Mouse (Mus musculus): Measurements from ENCODE around the gene Aven.
A peak's percentile ranks its signal among the peaks of the same experiment; 100 is the strongest.
"Not testable (repeated sequence)": the region's sequence is repeated elsewhere in the genome, so short reads cannot be mapped to it uniquely, and the experiment has no call there.

Gene Aven

DNA sequence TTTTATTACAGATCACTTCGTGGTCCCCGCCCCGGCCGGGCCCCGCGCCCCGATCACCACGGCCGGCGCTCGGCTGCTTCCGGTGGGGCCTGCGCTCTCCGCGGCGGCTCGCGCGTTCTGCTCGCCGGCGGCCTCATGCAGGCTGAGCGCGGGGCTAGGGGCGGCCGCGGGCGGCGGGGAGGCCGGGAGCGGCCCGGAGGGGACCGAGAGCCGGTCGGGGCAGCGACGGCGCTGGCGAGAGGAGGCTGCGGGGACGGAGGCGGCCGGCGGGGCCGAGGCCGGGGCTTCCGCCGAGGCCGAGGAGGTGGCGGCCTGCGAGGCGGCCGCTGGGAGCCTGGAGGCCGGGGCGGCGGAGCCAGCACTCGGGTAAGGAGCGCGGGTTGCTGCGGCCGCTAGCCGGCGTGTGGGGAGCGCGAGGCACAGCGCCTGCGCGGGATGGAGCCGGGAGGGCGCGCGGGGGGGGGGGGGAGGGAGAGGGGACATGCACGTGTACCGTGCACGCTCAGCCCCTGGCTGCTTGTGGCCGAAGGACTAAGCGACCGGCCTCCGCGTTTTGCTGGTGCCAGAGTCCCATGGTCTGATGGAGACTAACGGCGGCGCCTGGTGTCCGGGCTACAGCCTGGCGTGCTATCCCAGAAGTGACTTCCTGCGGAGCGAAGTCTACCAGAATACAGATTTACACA is at the start of gene Aven:
TSS of gene Aven (plus strand) at position 109 of the 683 bp plus-strand sequence.
- DNase-seq (ENCODE audit: low read depth, low spot score), result peak; percentile 69

DNA sequence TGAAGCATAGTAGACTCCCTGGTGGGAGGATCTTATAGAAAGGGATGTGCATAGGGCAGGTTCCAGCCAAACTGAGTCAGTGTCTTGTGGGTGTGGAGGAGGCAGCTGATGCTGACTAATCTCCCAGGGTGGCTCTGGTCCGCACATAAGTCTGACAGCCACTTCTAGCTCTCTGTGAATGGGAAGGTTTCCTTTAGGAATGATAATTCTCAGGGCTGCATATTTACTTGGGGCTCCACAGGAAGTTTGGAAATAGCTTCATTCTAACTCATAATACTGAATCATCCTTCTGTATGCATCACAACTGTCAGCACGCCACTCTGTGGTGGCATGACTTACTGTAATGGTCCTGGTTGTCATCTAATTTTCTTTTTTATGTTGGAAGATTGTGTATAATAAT is 49.3 kb upstream of the Aven start:
- no peak for DNase-seq (ENCODE audit: low read depth, low spot score)

GRCm38 (mm10) chr2:112445511-112445910 is 47.3 kb upstream of the Aven start:
- no peak for DNase-seq (ENCODE audit: low read depth, low spot score)

- not testable (repeated sequence) for DNase-seq (ENCODE audit: low read depth, low spot score)
Observed at GRCm38 (mm10) chr2:112448046-112448445, 44.7 kb upstream of the Aven start.

GRCm38 (mm10) chr2:112448510-112449059 is 44.2 kb upstream of the Aven start:
- no peak for DNase-seq (ENCODE audit: low read depth, low spot score)

- DNase-seq (ENCODE audit: low read depth, low spot score), result no peak
Observed at GRCm38 (mm10) chr2:112449597-112450296, 43.0 kb upstream of the Aven start.

DNA sequence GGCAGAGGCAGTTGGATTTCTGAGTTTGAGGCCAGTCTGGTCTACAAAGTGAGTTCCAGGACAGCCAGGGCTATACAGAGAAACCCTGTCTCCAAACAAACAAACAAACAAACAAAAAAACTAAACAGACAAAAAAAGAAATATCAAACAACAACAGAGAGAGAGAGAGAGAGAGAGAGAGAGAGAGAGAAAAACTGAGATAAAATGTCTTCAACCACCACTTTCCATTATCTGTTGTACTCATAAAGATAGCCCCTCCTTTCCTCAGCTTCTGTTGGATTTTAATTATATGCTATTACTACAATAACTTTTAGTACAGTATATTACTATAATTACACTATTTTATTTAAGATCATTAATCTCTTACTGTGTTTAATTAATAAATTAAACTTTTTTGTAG is 40.3 kb upstream of the Aven start:
- DNase-seq (ENCODE audit: low read depth, low spot score), result not testable (repeated sequence)

GRCm38 (mm10) chr2:112454125-112454861 is 38.5 kb upstream of the Aven start:
- no peak for DNase-seq (ENCODE audit: low read depth, low spot score)

GRCm38 (mm10) chr2:112454862-112455564 is 37.8 kb upstream of the Aven start, which contains the start of gene Emc7:
Gene Emc7 (plus strand): TSS chr2:112454997.
- peak; percentile 90 for DNase-seq (ENCODE audit: low read depth, low spot score)

DNA sequence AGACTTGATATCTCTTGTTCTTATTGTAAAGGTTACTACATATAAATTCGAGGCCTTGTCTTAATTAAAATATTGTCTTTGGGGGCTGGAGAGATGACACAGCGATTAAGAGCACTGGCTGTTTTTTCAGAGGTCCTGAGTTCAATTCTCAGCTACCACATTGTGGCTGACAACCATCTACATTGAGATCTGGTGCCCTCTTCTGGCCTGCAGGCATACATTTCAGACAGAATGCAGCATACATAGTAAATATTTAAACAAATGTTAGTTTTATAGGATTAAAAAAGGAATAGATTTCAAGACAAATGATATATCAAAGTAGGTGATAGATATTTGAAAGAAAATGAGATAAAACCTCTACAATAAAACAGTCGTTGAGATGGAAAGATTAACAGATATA is 32.2 kb upstream of the Aven start:
- DNase-seq (ENCODE audit: low read depth, low spot score), result no peak

- DNase-seq (ENCODE audit: low read depth, low spot score), result no peak
Observed at GRCm38 (mm10) chr2:112469542-112469941, 23.2 kb upstream of the Aven start.

- peak; percentile 84 for DNase-seq (ENCODE audit: low read depth, low spot score)
Observed at GRCm38 (mm10) chr2:112470961-112471381, 21.8 kb upstream of the Aven start.

- DNase-seq (ENCODE audit: low read depth, low spot score), result no peak
Observed at GRCm38 (mm10) chr2:112472076-112472475, 20.7 kb upstream of the Aven start.

GRCm38 (mm10) chr2:112474997-112475724 is 17.6 kb upstream of the Aven start:
- no peak for DNase-seq (ENCODE audit: low read depth, low spot score)

GRCm38 (mm10) chr2:112476554-112476953 is 16.2 kb upstream of the Aven start:
- DNase-seq (ENCODE audit: low read depth, low spot score), result no peak

GRCm38 (mm10) chr2:112480669-112481068 is 12.1 kb upstream of the Aven start, which contains the start of gene Chrm5:
Gene Chrm5 (minus strand): TSS chr2:112480769.
- no peak for DNase-seq (ENCODE audit: low read depth, low spot score)

- DNase-seq (ENCODE audit: low read depth, low spot score), result peak; percentile 59
Observed at GRCm38 (mm10) chr2:112481564-112481963, 11.2 kb upstream of the Aven start.

DNA sequence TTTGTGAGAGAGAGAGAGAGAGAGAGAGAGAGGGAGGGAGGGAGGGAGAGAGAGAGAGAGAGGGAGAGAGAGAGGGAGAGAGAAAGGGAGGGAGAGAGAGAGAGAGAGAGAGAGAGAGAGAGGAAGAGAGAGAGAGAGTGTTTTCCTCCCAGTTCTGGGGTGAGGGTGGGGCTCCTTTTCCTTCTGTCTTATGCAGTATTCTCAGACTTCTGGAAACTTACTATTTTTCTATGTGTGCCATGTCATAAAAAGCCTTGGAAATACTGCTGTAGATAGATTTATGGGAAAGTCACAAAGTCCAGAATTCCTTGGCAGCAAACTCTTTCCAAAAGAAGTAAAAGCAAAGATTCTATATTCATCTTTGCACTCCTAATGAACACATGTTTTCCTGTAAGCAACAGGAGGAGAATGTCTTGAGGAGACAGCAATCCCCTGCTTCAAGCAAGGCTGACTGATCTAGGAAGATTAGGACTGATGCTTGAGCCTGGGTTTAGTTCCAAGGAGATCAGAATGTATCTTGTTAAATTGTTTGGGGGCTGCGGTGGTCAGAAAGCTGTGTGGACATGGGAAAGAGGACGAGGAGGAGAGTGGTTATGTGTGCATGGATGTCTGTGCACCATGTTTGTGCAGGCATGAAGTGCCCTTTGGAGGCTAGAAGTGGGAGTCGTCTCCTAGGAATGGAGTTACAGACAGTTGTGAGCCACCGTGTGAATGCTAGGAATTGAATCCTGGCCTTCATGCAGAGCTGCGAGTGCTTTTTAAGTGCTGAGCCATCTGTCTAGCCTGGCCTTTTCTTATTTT is 10.0 kb upstream of the Aven start:
- DNase-seq (ENCODE audit: low read depth, low spot score), result no peak

DNA sequence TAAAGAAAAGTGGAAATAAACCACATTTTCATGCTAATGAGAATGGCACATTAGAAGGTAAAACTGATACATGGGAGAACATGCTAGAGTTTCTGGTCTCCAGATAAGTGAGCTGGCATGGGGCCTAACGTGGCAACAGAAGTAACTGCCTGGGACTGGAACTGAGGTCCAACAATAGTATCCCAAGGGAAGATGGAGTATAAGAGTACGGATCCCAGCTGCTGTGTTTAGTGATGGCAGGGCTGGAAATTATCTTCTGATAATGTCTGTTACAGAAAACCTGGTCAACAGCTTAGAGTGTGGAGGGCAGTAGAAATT is 9.5 kb upstream of the Aven start:
- DNase-seq (ENCODE audit: low read depth, low spot score), result no peak

- DNase-seq (ENCODE audit: low read depth, low spot score), result no peak
Observed at GRCm38 (mm10) chr2:112484886-112485285, 7.9 kb upstream of the Aven start.
